Mouse (Mus musculus): Measurements from ENCODE around the gene Mpg.

GRCm38 (mm10) chr11:32227041-32227440 lies 736 bp downstream of the Mpg start:
- TF ChIP-seq POLR2A (IDR thresholded peaks at IDR 0.05; ENCODE audit: borderline replicate concordance, insufficient read depth, low read length) (no peak), CTCF (IDR thresholded peaks at IDR 0.05; ENCODE audit: borderline replicate concordance, insufficient read depth, low read depth, low read length) (no peak)
